13 mouse cellular contexts compared by ENCODE assay signal in genomic region chr14:118737251-118737888, GRCm38 (mm10). TPM values are rescaled to one million over a fixed set of nuclear protein-coding genes. Genes with fewer than 3 reads are reported as not detected.
DNase-seq lines count a peak whose midpoint lies in the region; ATAC-seq and TF ChIP-seq lines count a peak whose summit lies in the region.
"Had no signal": no experiment of that assay in that cellular context is flagged by ENCODE, and none has a peak within 500 bp of the region (broad histone marks: within the 10 kb centered on the region; RNA-seq: fewer than 3 reads in every experiment).

No protein-coding gene starts in this region.

- no peak overlapping the region for H3K4me3 ChIP-seq in forebrain, embryonic 13.5 days
- H3K4me3 ChIP-seq in forebrain, postnatal 0 days (ENCODE audit: low read depth, low read length), result no peak overlapping the region
- H3K4me3 ChIP-seq in layer of hippocampus, adult 2 months, result no peak overlapping the region
- H3K4me3 ChIP-seq: heart, embryonic 13.5 days; kidney, embryonic 15.5 days; liver, embryonic 12.5 days; neural tube, embryonic 15.5 days had no signal

- H3K36me3 ChIP-seq in forebrain, embryonic 13.5 days (ENCODE audit: poor library complexity, severe bottlenecking), result no peaks in the 10 kb centered on the region
- no peaks in the 10 kb centered on the region for H3K36me3 ChIP-seq in forebrain, postnatal 0 days (ENCODE audit: insufficient read depth)
- H3K36me3 ChIP-seq: heart, embryonic 13.5 days; kidney, embryonic 15.5 days; liver, embryonic 12.5 days; neural tube, embryonic 15.5 days had no signal

- peaks cover 10% of the 10 kb centered on the region for H3K9me3 ChIP-seq in forebrain, embryonic 13.5 days (replicated peaks)
- H3K9me3 ChIP-seq in forebrain, postnatal 0 days (ENCODE audit: low read length), result 0 out of 2 replicates have a peak, but pooled peaks cover 9% of the 10 kb centered on the region
- H3K9me3 ChIP-seq: liver, embryonic 12.5 days had no signal

- no peak overlapping the region for H3K27ac ChIP-seq in forebrain, embryonic 13.5 days
- no peak overlapping the region for H3K27ac ChIP-seq in forebrain, postnatal 0 days (ENCODE audit: low read depth, low read length)
- H3K27ac ChIP-seq in layer of hippocampus, adult 2 months, result peak overlapping the region; percentile 61; the same call in 1 of the 2 replicates
- H3K27ac ChIP-seq: heart, embryonic 13.5 days; kidney, embryonic 15.5 days; liver, embryonic 12.5 days; neural tube, embryonic 15.5 days had no signal

- no peak overlapping the region for H3K9ac ChIP-seq in forebrain, embryonic 13.5 days
- no peak overlapping the region for H3K9ac ChIP-seq in forebrain, postnatal 0 days
- H3K9ac ChIP-seq: heart, embryonic 13.5 days; kidney, embryonic 15.5 days; liver, embryonic 12.5 days; neural tube, embryonic 15.5 days had no signal

- no peak for TF ChIP-seq CTCF in forebrain, postnatal 0 days (IDR thresholded peaks at IDR 0.05; ENCODE audit: low read depth)
- TF ChIP-seq CTCF in layer of hippocampus, adult 2 months (conservative IDR thresholded peaks at IDR 0.05), result no peak

- no peak for DNase-seq in forebrain, postnatal 0 days
- DNase-seq in layer of hippocampus, adult 2 months (ENCODE audit: low spot score in 2 of 2), result no peak
- DNase-seq in layer of hippocampus, adult 11-12 months (ENCODE audit: low spot score), result no peak
- peak; percentile 73 for DNase-seq in ZHBTc4 (ENCODE audit: low read depth, low spot score)
- peak; percentile 30 for DNase-seq in retina, postnatal 1 day
- no peak for DNase-seq in urinary bladder, postnatal 10 days (ENCODE audit: low spot score)
- DNase-seq: adrenal gland, postnatal 25 days; cerebellum, adult 11 months had no signal

- H3K4me1 ChIP-seq in forebrain, embryonic 13.5 days, result peaks cover 18% of the 10 kb centered on the region
- no peaks in the 10 kb centered on the region for H3K4me1 ChIP-seq in forebrain, postnatal 0 days (ENCODE audit: insufficient read depth)
- H3K4me1 ChIP-seq: liver, embryonic 12.5 days had no signal

- no peaks in the 10 kb centered on the region for H3K27me3 ChIP-seq in forebrain, embryonic 13.5 days
- no peaks in the 10 kb centered on the region for H3K27me3 ChIP-seq in forebrain, postnatal 0 days (ENCODE audit: insufficient read depth, low read length)
- H3K27me3 ChIP-seq: kidney, embryonic 15.5 days; neural tube, embryonic 15.5 days had no signal

- H3K4me2 ChIP-seq in forebrain, embryonic 13.5 days, result no peak overlapping the region
- H3K4me2 ChIP-seq in forebrain, postnatal 0 days (ENCODE audit: low read depth), result no peak overlapping the region
- H3K4me2 ChIP-seq: heart, embryonic 13.5 days; kidney, embryonic 15.5 days; liver, embryonic 12.5 days; neural tube, embryonic 15.5 days had no signal

- ATAC-seq in forebrain, embryonic 13.5 days, result peak; percentile 27; the same call in 1 of the 2 replicates
- no peak for ATAC-seq in forebrain, postnatal 0 days
- ATAC-seq: liver, embryonic 12.5 days had no signal

- WGBS in forebrain, embryonic 13.5 days, result 16% methylated on average over 12 of the region's 12 CpGs
- 15% methylated on average over 12 of the region's 12 CpGs for WGBS in forebrain, postnatal 0 days

RNA-seq across cellular contexts. Expression of gene Abcc4, which starts 31.4 kb away (rescaled TPM):
- 0.96 and 1.2 TPM in 2 replicates for polyA plus RNA-seq in forebrain, embryonic 13.5 days (2015; fragmentation: Nextera tagmentation; extraction: Ambion mirVana)
- total RNA-seq in forebrain, postnatal 0 days (2014; rRNA removed), result 1.7 and 4.1 TPM in 2 replicates
- 1.2 and 2.0 TPM in 2 replicates for polyA plus RNA-seq in forebrain, postnatal 0 days (2015; fragmentation: Nextera tagmentation; extraction: Ambion mirVana)
- total RNA-seq in layer of hippocampus, adult 2 months (2021), result 10 to 100 TPM in 1 of 2 experiments, 1 to 10 TPM in 1; 8.7 to 11.1 TPM

RNA-seq across cellular contexts. Expression of gene Cldn10, which starts 50.3 kb away (rescaled TPM):
- polyA plus RNA-seq in forebrain, embryonic 13.5 days (2015; fragmentation: Nextera tagmentation; extraction: Ambion mirVana), result 0.57 and 0.77 TPM in 2 replicates
- total RNA-seq in forebrain, postnatal 0 days (2014; rRNA removed), result 2.4 and 3.1 TPM in 2 replicates
- 7.2 and 11.3 TPM in 2 replicates for polyA plus RNA-seq in forebrain, postnatal 0 days (2015; fragmentation: Nextera tagmentation; extraction: Ambion mirVana)
- total RNA-seq in layer of hippocampus, adult 2 months (2021), result 10 to 100 TPM; 35.2 to 39.5 TPM

Comparison
In these comparisons a context has a peak if more than half of its experiments do, and no peak if none do; other contexts are left out.
1. DNase-seq: peak in ZHBTc4 (single experiment) and retina, postnatal 1 day (single experiment); none in forebrain, postnatal 0 days (single experiment), layer of hippocampus, adult 2 months (0 of 2), layer of hippocampus, adult 11-12 months (single experiment) and urinary bladder, postnatal 10 days (single experiment).